Mouse (Mus musculus) urinary bladder, adult 2 months (tissue): Measurements from ENCODE around the gene Knl1. TPM values are rescaled to one million over a fixed set of nuclear protein-coding genes. Genes with fewer than 3 reads are reported as not detected.

Source experiments
- DNase-seq: peaks from one replicate; pipeline ENCODE4 v3.0.0; 2022; ENCODE audit warnings: low spot score
- polyA plus RNA-seq: library from polyadenylated mRNA; depleted of rRNA; stranded (reverse); fragments of >200 nt; gene quantifications from 2 replicates; pipeline ENCODE4 v1.2.3, GENCODE M21; 2012

Gene Knl1
- polyA plus RNA-seq, 1 experiment = 0.22 TPM

DNA sequence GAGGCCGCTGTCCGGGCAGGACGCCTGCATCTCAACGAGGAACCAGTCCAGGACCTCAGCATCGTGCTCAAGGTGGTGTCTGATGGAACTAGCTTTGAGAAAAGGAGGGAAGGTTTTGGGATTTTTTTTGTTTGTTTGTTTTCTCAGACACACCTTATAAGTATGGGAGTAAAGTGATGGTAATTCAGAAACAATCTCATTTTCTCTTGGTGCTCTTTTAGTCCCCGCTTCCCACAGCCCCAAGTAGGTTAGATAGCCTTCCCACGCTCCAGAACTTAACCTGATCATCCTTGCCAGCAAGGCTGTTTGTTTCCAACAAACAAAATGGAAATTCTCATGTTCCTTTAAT lies 11.5 kb upstream of the Knl1 start:
- DNase-seq = no peak

DNA sequence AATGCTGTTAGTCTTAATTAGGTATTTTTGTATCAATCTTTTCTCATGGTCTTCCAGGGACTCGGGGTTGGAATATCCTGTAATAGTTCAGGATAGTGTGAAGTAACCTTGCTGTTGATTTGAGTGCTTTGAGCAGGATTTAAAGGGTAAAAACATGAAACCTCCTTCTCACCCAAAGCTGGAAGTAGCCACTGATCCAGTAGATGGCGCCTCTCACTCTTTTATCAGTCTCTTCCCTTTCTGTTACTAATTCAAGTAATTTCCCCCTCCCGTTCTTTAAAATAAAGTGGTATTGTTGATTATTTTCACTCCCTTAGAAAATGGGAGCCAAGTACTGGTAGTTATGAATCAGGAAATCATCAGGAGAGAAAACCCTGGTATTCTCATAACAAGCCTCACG lies 6.0 kb upstream of the Knl1 start:
- no peak for DNase-seq

- DNase-seq = no peak
Observed at GRCm38 (mm10) chr2:119045163-119045562, 1.8 kb upstream of the Knl1 start.

DNA sequence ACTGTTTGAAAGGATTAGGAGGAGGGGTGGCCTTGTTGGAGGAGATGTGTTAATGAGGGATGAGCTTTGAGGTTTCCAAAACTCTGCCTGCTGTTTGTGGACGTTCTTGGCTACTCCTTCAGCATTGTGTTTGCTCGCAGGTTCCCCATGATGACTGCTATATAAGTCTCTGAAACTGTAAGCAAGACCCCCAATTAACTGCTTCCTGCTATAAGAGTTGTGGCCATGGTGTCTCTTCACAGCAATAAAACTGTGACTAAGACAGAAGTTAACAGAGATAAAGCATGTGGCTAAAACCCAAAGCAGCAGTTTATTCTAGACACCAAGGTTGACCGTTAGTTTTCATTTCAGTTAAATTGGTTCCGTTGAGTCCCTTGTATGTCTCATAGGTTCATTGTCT lies 930 bp downstream of the Knl1 start:
- no peak for DNase-seq

- DNase-seq = no peak
Observed at GRCm38 (mm10) chr2:119050132-119050650, 3.3 kb downstream of the Knl1 start.

DNA sequence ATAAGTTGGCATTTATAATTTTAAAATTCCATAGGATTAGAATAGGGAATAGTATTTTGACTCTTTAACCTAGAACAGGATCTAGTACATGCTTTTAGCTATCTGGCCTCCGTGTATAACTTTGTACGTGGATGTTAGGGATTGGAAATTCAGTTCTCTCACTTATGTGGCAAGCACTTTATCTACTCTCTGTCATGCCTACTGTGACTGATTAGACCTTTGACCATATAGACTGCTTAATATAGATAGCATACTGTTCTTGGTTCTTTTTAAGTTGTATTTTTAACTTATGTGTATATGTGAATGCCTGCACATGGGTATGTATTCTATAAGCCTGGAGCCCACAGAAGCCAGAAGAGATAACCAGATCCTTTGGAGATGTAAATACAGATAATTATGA lies 13.2 kb downstream of the Knl1 start:
- no peak for DNase-seq

DNA sequence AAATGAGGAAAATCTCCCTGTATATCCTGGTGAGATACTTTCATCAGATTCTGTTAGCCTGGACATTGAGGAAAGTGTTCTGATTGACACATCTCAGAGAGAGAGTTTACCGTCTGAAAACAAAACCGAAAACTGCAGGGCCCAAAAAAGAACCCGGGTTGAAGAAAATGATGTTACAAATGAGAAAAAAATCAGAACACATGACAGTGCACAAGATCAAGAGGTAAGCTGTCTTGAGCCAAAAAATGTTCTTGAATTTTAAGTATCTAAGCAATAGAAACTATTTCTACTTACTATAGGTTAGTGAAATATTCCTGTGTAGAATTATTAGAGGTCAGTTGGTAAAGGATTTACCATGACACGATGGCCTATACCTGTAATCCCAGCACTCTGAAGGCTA lies 25.5 kb downstream of the Knl1 start:
- DNase-seq = no peak

DNA sequence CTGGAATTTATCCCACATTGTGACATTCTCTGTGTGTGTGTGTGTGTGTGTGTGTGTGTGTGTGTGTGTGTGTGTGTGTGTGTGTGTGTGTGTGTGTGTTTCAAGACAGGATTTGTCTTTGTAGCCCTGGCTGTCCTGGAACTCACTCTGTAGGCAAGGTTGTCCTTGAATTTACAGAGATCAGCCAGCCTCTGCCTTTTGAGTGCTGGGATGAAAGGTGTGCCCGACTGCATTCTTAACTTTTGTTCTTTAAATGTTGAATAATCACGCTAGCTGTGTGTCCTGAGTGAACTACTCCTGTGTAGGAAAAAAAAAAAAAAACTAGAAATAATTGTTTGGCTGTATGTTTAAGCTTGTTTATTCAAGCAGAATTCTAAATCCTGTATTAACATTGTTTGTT lies 39.2 kb downstream of the Knl1 start:
- DNase-seq = no peak

DNA sequence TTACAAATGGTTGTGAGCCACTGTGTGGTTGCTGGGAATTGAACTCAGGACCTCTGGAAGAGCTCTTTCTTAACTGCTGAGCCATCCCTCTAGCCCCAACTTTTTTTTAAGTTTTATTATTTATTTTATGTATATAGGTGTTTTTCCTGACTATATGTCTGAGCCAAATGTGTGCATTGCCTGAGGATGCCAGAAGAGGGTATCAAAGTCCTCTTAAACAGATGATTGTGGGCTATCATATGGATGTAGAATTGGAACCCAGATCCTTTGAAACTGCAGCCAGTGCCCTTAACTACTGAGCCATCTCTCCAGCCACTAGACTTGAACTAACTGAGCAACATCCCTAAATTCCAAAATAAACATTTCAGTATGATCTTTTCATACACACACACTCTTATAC lies 54.6 kb downstream of the Knl1 start:
- no peak for DNase-seq

DNA sequence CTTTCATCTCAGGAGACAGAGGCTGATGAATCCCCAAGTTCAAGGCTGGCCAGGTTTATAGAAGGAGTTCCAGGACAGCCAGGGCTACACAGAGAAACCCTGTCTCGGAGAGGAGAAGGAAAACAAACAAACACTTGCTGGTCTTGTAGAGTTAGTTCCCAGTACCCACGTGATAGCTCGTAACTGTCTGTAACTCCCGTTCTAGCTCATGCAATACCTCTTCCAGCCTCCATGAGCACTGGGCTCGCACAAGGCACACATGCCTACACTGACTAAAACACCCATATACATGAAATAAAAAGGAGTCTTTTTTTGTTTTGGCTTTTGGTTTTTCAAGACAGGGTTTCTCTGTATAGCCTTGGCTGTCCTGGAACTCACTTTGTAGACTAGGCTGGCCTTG lies 59.7 kb downstream of the Knl1 start:
- DNase-seq = no peak

DNA sequence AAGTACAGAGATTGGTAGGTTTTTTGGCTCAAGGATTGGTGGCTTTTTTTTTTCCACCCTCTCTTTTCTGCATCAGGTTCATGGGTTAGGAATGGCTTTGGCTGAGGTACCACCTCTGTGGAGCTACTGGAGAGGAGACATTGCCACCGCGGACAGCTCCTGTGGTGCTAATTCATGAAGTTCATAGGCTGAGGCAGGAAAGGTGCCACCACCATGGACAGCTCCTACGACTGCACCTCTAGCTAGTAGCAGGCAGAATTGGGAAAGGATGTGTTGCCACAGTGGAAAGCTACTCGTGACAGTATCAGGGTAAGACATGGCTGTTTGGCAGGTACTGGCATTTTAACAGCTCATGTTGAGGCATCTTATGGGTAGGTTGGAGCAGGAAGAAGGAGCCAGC lies 61.6 kb downstream of the Knl1 start:
- DNase-seq = no peak

GRCm38 (mm10) chr2:119111060-119111459 lies 64.1 kb downstream of the Knl1 start:
- DNase-seq = no peak

DNA sequence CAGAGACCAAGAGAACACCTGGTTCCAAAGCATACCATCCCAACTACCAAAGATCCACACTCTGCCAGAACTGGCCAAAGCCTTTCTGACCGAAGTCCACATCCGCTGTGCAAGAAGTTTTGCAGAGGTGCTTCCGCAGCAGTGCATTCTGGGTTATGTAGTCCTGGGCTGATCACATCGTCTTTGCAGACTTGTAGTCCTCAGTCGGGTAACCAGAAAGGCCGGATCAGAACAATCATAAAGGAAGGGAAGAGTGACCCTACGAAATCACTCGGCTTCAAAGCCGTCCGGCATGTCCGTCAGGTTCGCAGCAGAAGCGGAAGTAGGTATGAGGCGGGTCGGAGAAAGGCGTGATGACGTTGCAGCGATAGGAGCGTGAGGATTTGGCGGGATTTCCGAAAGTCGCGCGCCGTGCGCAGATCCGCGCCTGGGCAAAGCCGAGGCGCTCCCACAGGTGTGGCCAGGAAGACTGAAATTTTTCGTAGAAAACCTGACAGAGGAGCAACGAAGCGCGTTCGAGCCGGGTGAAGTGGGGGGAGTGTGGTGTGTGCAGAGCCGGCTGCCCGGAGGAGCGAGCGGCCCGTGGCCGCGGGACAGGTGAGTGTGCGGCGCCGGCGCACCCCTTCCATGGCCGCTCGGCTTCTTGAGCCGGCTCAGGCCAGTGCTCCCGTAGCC lies 65.7 kb downstream of the Knl1 start, which contains the start of gene Rad51:
Gene Rad51, plus strand, starts transcription at position 356 of the 675 bp plus-strand sequence.
- DNase-seq = peak; percentile 76

- DNase-seq = no peak
Observed at GRCm38 (mm10) chr2:119113121-119113925, 66.4 kb downstream of the Knl1 start.

DNA sequence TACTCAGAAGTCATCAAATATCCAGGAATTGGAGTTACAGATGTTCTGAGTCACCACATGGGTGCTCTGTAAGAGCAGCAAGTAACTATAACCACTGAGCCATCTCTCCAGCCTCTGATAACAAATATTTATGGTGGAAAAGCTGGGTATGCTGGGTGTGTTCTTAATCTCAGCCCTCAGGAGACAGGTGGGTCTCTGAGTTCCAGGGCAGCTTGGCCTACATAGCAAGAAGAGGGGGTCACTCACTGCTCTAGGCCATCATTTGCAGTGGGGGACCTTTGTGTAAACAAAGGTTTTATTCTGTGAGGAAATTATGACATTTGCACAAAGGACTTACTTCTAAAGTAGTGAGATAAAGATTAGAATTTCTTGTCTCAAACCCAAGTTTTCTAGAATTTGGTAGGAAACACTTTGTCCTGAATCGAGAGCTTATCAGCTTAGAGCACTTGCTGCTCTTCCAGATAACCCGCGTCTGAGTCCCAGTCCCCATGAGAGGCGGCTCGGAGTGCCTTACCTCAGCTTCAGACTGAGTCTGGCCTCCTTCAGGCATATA lies 89.5 kb downstream of the Knl1 start:
- DNase-seq = no peak

DNA sequence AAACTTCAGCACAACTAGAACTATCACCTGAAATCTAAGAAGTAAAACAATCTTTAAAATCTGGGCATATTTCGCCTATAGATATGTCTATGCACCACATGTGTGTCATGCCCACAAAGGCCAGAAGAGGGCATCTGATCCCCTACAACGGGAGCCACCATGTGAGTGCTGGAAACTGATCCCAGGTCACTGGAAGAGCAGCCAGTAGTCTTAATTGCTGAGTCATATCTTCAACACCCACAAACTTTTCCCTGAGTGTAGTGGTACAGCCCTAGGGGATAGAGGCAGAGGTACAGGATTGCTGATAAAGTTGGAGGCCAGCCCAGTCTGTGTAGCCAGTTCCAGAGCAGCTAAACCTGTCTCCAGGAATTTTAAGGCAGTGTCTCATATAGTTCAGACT lies 98.3 kb downstream of the Knl1 start:
- DNase-seq = no peak

- no peak for DNase-seq
Observed at GRCm38 (mm10) chr2:119146435-119146834, 99.5 kb downstream of the Knl1 start.

- no peak for DNase-seq
Observed at GRCm38 (mm10) chr2:119147160-119147678, 100.3 kb downstream of the Knl1 start.

DNA sequence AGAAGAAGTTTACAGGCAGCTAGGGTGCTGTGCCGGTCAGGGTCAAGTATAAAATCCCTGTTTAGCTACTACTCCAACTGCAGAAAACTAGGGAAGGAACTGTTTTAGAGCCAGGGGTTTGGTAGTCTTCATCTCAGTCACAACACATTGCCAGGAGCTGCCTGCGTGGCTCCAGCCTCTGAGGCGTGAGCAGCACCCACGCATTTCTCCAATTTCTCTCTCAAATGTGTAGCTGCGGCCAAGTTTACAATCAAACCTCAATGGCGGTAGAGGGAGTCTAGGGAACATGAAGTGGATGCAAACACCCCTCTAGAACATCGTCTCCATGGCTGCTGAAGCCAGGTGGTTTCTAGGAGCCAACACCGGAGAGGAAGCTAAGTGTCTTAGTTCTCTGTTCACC lies 100.9 kb downstream of the Knl1 start:
- no peak for DNase-seq

DNA sequence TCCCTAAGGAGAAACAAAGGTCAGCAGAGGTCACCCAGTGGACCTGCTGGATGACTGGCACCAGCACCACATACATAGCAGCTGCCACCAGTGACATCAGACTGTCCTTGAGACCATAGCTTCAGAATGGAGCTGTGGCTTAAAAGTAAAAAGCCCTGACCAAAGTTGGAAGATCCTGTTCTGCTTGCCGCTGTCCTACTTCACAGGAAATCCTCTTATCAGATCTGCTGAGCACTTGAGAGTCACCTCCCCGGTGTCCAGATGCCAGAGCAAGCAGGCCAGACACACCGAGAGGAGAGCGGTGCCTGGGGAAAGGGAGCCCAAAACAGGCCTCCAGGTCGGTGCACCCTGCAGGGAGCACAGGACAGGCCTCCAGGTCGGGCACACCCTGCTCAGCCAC lies 105.3 kb downstream of the Knl1 start:
- no peak for DNase-seq

GRCm38 (mm10) chr2:119154683-119155082 lies 107.8 kb downstream of the Knl1 start:
- no peak for DNase-seq
